Mouse (Mus musculus) urinary bladder, postnatal 14 days (tissue): Measurements from ENCODE around the gene Map3k5.

Experiments
- DNase-seq: peaks from one replicate; pipeline ENCODE4 v3.0.0; 2021; ENCODE audit warnings: low spot score

Map3k5 gene

GRCm38 (mm10) chr10:20006333-20007093 lies 72.2 kb downstream of the Map3k5 start:
- no peak for DNase-seq

- no peak for DNase-seq
These were observed 75.0 kb downstream of the Map3k5 start for GRCm38 (mm10) chr10:20009310-20009709.

DNA sequence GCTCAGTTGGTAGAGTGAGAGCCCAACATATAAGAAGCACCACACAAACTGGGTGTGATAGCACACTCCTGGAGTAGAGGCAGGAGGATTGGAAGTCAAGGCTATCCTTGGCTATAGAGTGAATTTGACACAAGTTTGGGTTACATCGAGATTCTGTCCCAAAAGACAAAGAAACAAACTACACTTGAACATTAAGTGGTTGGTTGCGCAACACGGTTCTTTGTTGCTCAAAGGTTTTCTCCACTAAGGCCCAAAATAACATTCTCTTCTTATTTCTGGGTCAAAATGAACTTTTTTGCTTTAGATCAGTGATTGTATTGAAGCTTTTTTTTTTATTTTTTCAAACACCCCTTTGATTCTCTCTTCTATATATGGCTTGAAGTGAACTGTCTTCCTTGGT lies 75.7 kb downstream of the Map3k5 start:
- no peak for DNase-seq

DNA sequence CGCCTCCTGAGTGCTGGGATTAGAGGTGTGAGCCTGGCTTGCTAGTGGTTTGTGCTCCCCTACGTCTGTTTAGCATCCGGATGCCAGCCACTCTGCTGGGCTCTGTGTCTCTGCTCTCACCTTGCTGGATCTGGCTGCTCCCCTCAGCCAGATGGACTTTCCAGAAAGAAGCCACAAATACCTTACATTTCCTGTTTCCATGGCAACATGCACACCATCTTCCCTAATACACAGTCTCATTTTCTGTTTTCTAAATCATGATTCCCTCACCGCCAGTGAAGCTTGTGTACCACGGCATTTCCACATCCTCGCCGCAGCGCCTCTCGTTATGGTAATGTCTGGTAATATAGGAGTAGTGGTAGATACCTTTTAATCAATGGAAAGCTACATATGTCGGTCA lies 84.1 kb downstream of the Map3k5 start:
- no peak for DNase-seq

GRCm38 (mm10) chr10:20018806-20019205 lies 84.5 kb downstream of the Map3k5 start:
- DNase-seq = no peak

DNA sequence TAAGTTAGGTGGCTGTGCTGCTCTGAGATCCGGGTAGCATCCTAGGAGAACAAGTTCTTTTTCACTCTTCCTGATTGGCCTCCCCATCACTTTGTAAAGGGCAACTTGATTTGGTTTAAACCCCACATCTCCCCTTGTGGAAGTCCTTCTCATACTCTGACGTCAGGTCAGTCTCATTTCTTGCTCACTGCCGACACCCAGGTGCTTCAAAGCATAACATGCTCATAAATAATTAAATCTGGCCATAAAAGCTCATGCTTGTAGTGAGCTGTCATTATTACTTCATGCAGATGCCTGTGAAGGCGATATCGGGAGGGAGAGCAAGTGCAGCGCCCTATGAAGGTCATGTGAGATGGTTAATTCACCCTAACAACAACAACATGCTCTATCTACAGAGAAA lies 87.0 kb downstream of the Map3k5 start:
- no peak for DNase-seq

GRCm38 (mm10) chr10:20021670-20022468 lies 87.6 kb downstream of the Map3k5 start:
- DNase-seq = no peak

GRCm38 (mm10) chr10:20022608-20023340 lies 88.5 kb downstream of the Map3k5 start:
- DNase-seq = no peak

GRCm38 (mm10) chr10:20023524-20023923 lies 89.3 kb downstream of the Map3k5 start:
- no peak for DNase-seq

- DNase-seq = no peak
These were observed 90.6 kb downstream of the Map3k5 start for GRCm38 (mm10) chr10:20024891-20025290.

DNA sequence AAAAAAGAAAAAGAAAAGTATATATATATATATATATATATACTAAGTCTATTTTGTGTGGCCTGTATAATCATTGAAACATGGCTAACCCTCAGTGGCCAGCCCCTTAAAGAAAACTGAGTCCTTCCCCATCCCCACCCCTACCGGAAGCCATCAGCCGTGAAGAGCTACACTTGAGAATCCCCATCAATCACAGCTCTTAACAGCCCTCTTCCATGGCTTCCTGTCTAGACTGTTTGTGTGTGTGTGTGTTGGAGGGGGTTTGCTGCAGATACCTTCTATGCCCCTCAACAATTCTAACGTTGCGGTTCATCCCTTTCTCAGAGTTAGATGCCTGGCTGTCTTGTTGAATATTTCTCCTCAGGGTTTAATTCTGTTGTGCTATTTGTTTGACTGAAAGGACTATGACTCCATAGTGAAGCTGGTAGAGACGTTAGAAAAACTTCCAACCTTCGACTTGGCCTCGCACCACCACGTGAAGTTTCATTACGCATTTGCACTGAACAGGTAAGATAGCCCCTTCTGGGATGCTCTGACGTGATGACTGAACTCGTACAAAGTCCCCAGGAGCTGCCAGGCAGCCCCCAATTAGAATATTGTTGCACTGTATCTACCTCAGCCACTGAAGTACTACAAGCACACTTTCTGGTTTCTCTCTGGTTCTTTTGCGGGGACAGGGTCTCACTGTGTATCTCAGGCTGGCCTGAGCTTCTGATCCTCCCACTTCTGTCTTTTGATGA lies 91.7 kb downstream of the Map3k5 start:
- DNase-seq = no peak

- no peak for DNase-seq
These were observed 96.4 kb downstream of the Map3k5 start for GRCm38 (mm10) chr10:20030703-20031102.

DNA sequence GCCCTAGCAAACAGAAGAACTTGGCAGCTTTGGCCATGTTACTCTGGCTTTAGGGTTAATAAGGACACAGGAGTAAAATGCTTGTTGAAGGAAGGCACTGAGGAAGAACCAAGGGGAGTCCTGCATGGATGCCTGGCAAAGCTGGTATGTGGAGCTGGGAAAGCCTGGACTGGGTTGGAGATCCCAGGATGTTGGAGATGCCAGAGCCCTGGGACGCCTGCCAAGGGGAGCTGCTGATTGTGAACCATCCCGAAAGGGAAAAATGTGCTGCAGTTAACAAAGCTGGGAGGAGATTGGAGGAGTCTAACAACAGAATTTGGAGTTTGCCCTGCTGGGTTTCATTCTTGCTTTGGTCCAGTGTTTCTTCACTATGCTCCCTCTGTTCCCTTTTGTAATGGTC lies 97.7 kb downstream of the Map3k5 start:
- DNase-seq = peak; percentile 66

- no peak for DNase-seq
These were observed 102.1 kb downstream of the Map3k5 start for GRCm38 (mm10) chr10:20036375-20036774.

DNA sequence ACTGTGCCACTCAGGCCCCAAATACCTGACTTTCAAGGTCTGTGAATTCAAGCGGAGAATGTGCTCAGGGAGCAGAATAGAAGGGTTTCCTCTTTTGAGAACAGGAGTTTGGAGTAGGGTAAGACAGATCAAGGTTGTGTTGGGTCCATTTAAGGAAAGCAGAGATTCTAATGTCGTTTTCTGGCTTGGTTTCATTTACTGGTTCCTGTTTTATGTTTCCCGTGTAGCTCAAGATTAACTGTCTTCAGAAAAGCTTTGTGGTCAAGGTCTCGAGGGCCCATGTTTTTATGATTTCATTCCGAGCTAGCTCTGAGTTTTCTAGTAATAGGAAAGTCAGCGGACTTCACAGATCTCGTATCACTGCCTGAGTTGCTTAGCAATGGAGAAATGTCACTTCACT lies 102.6 kb downstream of the Map3k5 start:
- DNase-seq = no peak

GRCm38 (mm10) chr10:20039531-20039930 lies 105.3 kb downstream of the Map3k5 start:
- no peak for DNase-seq

GRCm38 (mm10) chr10:20040116-20040515 lies 105.8 kb downstream of the Map3k5 start:
- DNase-seq = peak; percentile 28

- DNase-seq = no peak
These were observed 106.4 kb downstream of the Map3k5 start for GRCm38 (mm10) chr10:20040677-20041076.

DNA sequence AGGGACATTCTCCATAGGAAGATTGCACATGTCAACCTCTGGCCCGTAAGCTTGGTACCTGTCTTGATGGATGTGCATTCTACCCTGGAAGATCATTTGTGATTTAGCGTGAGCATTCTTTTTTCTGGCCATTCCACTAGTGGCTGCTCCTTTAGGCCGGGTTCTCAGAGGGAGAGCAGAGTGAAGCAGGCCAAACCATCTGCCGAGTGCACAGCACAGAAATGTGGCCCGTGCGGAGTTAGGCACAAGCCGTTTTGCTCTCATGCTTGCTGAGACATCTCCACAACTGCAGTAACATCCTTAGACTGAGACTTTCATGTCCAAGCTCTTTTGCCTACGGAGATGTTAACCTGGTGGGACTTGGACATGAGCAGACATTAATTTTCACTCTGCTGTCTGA lies 107.8 kb downstream of the Map3k5 start:
- no peak for DNase-seq

- no peak for DNase-seq
These were observed 109.8 kb downstream of the Map3k5 start for GRCm38 (mm10) chr10:20044051-20044450.

DNA sequence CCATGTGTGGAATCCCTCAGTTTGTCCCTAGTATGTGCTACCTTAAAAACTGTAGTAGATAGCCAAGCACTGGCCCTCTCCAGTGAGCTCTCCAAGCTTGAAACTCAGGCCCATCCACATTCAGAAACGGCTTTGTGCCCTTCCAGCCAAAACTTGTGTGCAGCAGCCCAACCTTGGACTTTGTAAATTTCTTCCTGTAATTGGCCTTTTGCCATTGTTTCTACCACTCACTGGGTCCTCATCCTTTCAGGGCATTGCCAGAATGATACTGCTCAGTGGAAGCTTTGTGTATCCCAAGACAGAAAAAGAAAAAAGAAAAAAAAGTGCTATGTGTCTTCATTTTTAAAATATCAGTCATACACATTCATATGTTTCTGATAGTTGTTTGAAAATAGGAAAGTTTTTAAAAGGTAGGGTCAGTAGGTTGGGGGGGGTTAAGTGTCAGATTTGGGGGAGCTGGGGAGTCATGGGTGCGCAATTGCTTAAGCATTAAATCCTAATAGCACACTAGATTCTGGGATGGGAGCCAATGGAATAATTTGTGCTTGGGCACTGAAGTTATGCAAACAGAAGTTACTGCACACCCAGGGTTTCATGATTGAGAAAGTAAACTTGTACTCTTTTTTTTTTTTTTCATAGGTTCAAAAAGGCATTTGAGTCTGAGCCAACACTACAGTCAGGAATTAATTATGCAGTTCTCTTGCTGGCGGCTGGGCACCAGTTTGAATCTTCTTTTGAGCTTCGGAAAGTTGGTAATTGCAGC lies 111.6 kb downstream of the Map3k5 start:
- DNase-seq = peak; percentile 47
